Mouse (Mus musculus) liver, embryonic 15.5 days (tissue): Measurements from ENCODE around the gene Gsdma3. TPM values are rescaled to one million over a fixed set of nuclear protein-coding genes. Genes with fewer than 3 reads are reported as not detected.

Experiments used
- ATAC-seq: fragments of 200-750 bp; cut with Nextera tagmentation; 2 replicates; pipeline ENCODE4 v1.8.0; 2017; ENCODE audit warnings: moderate number of reproducible peaks, mild to moderate bottlenecking, moderate library complexity; ENCODE audit not compliant: insufficient read depth
- H3K27ac ChIP-seq: fragments of 300-500 bp; sonication (generic); replicated peaks from 2 replicates; pipeline ENCODE4 v1.5.1; 2015; ENCODE audit warnings: mild to moderate bottlenecking, inconsistent platforms
- H3K27me3 ChIP-seq: fragments of 300-500 bp; sonication (generic); 2 replicates; pipeline ENCODE4 v1.6.1; 2015; ENCODE audit warnings: mild to moderate bottlenecking, inconsistent platforms
- H3K36me3 ChIP-seq: fragments of 300-500 bp; sonication (generic); replicated peaks from 2 replicates; pipeline ENCODE4 v1.6.1; 2015; ENCODE audit warnings: moderate library complexity, mild to moderate bottlenecking, inconsistent platforms
- H3K4me1 ChIP-seq: fragments of 300-500 bp; sonication (generic); replicated peaks from 2 replicates; pipeline ENCODE4 v1.6.1; 2015; ENCODE audit warnings: inconsistent platforms
- H3K4me2 ChIP-seq: fragments of 300-500 bp; sonication (generic); 2 replicates; pipeline ENCODE4 v1.6.1; 2015; ENCODE audit warnings: moderate library complexity, mild to moderate bottlenecking, inconsistent platforms
- H3K4me3 ChIP-seq: fragments of 300-500 bp; sonication (generic); replicated peaks from 2 replicates; pipeline ENCODE4 v1.5.1; 2015; ENCODE audit warnings: mild to moderate bottlenecking, inconsistent platforms
- H3K9ac ChIP-seq: fragments of 300-500 bp; sonication (generic); 2 replicates; pipeline ENCODE4 v1.6.1; 2015; ENCODE audit warnings: moderate library complexity, mild to moderate bottlenecking, inconsistent platforms
- H3K9me3 ChIP-seq: fragments of 300-500 bp; sonication (generic); replicated peaks from 2 replicates; pipeline ENCODE4 v1.6.1; 2016; ENCODE audit warnings: inconsistent platforms
- WGBS: fragments of 180-500 bp; shearing (Covaris S2); methylation state at CpG from one replicate; pipeline ENCODE4 v1.1.7; 2015; ENCODE audit warnings: mixed read lengths; ENCODE audit not compliant: insufficient replicate concordance; 5-methylcytosine and 5-hydroxymethylcytosine counted together
- polyA plus RNA-seq: library from polyadenylated mRNA; unstranded; fragments of >200 nt; fragmentation: Nextera tagmentation; extraction: Ambion mirVana; gene quantifications from 2 replicates; pipeline ENCODE4 v1.2.1, GENCODE M21; 2015

Gsdma3 gene
- polyA plus RNA-seq, result not detected in 2 replicates

GRCm38 (mm10) chr11:98625611-98626410 lies at the start of gene Gsdma3, which contains the start of gene Gm12355:
TSS of gene Gsdma3 (plus strand) at chr11:98626360.
TSS of gene Gm12355 (minus strand) at chr11:98625661.
- Histone ChIP-seq H3K27ac (no peak within 1 kb of the TSS), H3K4me3 (no peak within 1 kb of the TSS), H3K9ac (no peak within 1 kb of the TSS), H3K36me3 (no peaks in the 10 kb centered on the region), H3K27me3 (peaks cover 8% of the 10 kb centered on the region; the same call in 1 of the 2 replicates), H3K4me2 (no peak within 1 kb of the TSS), H3K4me1 (no peaks in the 10 kb centered on the region), H3K9me3 (no peaks in the 10 kb centered on the region; the same call in 1 of the 2 replicates)
- 76% methylated on average over 10 of the region's 10 CpGs for WGBS
- no peak for ATAC-seq

DNA sequence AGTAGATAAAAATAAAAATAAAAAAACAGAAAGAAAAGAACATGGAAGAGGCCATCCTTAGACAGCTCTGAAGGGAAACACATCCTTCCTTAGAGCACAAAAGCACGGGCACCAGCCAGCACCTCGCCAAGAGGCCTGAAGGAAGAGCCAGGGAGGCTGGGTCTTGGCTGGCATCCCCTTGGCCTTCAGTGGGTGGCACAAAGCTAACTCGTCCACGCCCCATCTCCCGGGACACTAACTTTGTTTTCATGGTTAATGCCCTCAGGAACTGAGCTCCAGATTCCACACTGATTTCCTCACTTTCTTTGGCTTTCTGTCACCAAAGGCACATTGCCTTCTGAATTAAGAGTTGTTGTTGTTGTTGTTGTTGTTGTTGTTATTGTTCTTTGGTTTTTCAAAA lies 48.4 kb upstream of the Gsdma3 start:
- 88% methylated on average over 5 of the region's 5 CpGs for WGBS
- Histone ChIP-seq H3K4me3 (no peak overlapping the region), H3K4me2 (no peak overlapping the region), H3K9me3 (no peaks in the 10 kb centered on the region), H3K36me3 (peaks cover 7% of the 10 kb centered on the region; the same call in 1 of the 2 replicates), H3K27ac (0 out of 2 replicates have a peak overlapping the region, but pooled peaks have one; percentile 41), H3K4me1 (peaks cover 53% of the 10 kb centered on the region), H3K9ac (no peak overlapping the region), H3K27me3 (no peaks in the 10 kb centered on the region)
- ATAC-seq, result no peak

DNA sequence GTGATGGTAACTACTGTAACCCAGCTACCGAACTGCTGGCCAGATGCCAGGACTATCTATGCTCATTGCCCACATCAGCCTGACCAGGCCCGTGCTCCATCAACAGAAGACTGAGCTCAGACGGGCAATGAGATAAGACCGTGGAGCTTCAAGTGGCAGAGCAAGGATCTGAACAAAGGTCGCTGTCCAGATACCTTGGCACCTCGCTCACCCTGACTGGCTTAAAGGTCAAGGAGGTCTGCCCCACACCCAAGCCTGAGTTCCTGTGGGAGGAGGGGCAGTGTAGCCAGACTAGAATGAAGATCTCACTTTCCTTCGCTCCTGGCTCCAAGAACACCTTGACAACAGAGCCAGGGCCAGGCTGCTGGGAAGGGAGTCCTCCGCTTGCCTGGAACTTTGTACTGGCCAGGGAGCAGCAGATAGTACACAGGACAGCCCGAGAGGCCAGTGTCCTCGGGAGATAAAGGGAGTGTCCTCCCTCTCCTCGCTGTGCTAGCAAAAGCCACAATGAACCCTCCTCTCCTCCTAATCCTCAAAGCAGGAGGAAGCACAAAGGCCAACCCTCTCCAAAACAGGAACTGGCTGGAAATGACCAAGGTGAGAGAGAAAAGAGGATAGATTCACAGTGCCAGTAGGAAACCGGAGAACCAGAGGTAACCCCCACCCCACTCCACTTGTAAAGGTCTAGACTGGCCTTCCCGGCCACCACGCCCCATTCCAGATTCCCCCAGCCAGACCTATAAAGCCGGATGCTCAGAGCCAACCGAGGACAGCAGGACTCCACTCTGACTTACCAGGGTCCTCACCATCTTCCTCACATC lies 45.6 kb upstream of the Gsdma3 start:
- H3K9me3 ChIP-seq, result no peaks in the 10 kb centered on the region
- peaks cover 80% of the 10 kb centered on the region for H3K4me1 ChIP-seq
- WGBS, result 16% methylated on average over 16 of the region's 16 CpGs
- ATAC-seq, result peak; percentile 74
- H3K36me3 ChIP-seq, result peaks cover 18% of the 10 kb centered on the region
- peak overlapping the region; percentile 100 for H3K27ac ChIP-seq
- H3K4me3 ChIP-seq, result peak overlapping the region; percentile 71
- no peaks in the 10 kb centered on the region for H3K27me3 ChIP-seq
- peak overlapping the region; percentile 77 for H3K9ac ChIP-seq
- H3K4me2 ChIP-seq, result peak overlapping the region; percentile 84

DNA sequence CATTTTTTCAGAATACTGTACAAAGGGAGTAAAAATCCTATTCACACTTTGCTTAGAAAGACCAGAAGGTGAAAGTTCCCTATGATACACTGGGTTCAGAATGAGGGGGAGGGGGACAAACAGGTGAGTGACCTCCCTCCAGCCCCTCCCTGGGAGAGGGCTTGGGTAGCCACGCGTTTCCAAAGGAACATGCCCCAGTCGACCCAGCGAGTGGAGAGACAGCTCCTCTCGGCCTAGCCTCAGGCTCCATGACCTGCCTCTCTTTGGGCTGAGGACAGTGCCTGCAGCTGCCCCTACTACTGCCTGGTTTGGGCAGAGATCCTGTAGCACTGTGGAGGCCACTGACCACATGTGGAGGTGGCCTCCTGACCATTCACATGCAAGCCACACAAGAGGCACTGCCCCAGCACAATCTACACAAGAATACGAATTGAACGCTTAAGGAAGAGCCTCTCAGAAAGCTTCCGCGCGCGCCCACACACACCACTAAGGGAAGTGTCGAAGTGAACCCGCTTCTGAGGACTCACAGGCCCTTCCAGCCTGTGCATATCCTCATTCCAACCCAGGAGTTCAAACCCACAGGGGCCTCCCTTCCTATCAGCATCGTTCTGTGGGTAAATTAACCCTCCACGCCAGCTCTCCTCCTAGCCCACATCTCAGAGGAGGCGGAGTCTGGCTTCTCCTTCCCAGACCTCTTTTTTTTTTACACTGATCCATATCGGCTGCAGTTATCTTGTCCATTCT lies 44.7 kb upstream of the Gsdma3 start:
- no peaks in the 10 kb centered on the region for H3K9me3 ChIP-seq
- no peaks in the 10 kb centered on the region for H3K27me3 ChIP-seq
- H3K4me2 ChIP-seq, result peak overlapping the region; percentile 84
- peak overlapping the region; percentile 77 for H3K9ac ChIP-seq
- H3K36me3 ChIP-seq, result peaks cover 18% of the 10 kb centered on the region
- ATAC-seq, result 0 out of 2 replicates have a peak, but pooled peaks have one; percentile 1
- peak overlapping the region; percentile 100 for H3K27ac ChIP-seq
- H3K4me3 ChIP-seq, result peak overlapping the region; percentile 71
- WGBS, result 14% methylated on average over 17 of the region's 17 CpGs
- H3K4me1 ChIP-seq, result peaks cover 89% of the 10 kb centered on the region

DNA sequence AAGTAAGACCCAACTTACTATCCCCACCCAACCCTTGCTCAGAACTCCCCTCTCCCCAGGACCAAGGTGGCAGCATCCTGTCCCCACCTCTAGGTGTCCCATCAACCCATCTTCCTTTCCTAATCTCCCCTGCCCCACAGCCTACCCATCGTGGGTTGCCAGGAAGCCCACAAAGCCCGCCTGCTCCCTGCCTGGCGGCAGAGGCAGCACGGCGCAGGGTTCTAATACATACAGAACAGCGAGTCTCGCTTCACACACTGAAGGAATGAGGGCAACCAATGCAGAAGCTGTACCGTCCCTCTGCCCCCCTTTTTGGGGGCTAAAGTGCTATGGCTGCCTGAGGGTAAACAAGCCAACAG lies 44.2 kb upstream of the Gsdma3 start:
- WGBS, result 29% methylated on average over 8 of the region's 8 CpGs
- Histone ChIP-seq H3K36me3 (peaks cover 18% of the 10 kb centered on the region), H3K4me3 (peak overlapping the region; percentile 71), H3K4me2 (peak overlapping the region; percentile 84), H3K27ac (peak overlapping the region; percentile 100), H3K9me3 (no peaks in the 10 kb centered on the region), H3K27me3 (no peaks in the 10 kb centered on the region), H3K9ac (peak overlapping the region; percentile 77), H3K4me1 (peaks cover 89% of the 10 kb centered on the region)
- no peak for ATAC-seq

DNA sequence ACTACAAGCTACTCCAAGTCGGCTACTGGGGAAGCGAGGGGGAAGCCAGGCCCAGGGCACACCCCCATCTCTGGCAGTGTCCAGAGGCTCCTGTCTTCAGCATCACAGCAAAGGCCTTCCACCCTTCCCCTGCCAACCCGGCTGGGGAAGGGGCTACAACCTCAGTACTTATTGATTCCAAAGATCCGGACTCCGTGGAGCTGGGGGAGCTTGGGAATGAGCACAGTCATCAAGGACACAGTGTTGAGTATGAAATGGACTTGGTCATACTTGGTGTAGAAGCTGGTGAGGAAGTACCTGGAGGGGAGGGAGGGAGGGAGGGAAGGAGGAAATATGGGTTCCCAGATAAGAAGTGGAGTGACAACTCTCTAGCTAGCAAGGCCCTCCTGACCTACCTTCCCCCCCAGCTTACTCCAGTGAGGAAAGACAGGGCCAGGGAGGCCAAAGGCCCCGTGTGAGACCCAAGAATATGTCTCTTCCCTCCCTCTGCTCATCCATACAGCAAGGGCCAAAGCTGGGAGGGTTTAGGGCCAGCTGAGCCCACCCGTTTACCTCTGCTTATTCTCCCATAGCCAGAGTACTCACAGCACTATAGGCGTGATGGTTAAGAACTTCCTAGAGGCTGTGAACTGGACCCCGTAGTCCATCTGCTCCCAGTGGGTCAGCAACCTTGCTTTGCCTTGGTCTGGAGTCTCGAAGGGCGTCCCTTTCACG lies 43.5 kb upstream of the Gsdma3 start:
- no peaks in the 10 kb centered on the region for H3K9me3 ChIP-seq
- peak; percentile 75 for ATAC-seq
- H3K4me1 ChIP-seq, result peaks cover 94% of the 10 kb centered on the region
- H3K9ac ChIP-seq, result peak overlapping the region; percentile 77
- H3K36me3 ChIP-seq, result peaks cover 18% of the 10 kb centered on the region
- peak overlapping the region; percentile 71 for H3K4me3 ChIP-seq
- peak overlapping the region; percentile 84 for H3K4me2 ChIP-seq
- peak overlapping the region; percentile 100 for H3K27ac ChIP-seq
- H3K27me3 ChIP-seq, result no peaks in the 10 kb centered on the region
- WGBS, result 24% methylated on average over 12 of the region's 12 CpGs

DNA sequence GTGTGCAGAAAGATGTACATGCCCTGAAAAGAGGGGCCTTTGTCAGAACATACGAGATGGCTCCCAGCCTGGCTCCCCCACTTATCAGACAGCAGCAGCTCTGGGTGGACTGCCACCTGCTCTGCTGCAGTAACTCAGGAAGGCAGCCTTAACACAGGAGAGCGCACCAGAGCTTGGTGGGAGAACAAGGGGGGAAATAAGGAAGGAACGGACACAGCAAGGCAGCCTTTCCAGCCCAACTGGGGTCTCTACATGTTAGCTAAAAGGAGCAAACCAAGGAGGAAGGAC lies 43.0 kb upstream of the Gsdma3 start:
- Histone ChIP-seq H3K9me3 (no peaks in the 10 kb centered on the region), H3K4me2 (peak overlapping the region; percentile 84), H3K27me3 (no peaks in the 10 kb centered on the region), H3K36me3 (peaks cover 18% of the 10 kb centered on the region), H3K9ac (peak overlapping the region; percentile 77), H3K4me3 (peak overlapping the region; percentile 71), H3K27ac (peak overlapping the region; percentile 100), H3K4me1 (peaks cover 94% of the 10 kb centered on the region)
- 25% methylated on average over 3 of the region's 3 CpGs for WGBS
- peak; percentile 76 for ATAC-seq

- Histone ChIP-seq H3K9me3 (no peaks in the 10 kb centered on the region), H3K4me3 (peak overlapping the region; percentile 71), H3K9ac (peak overlapping the region; percentile 77), H3K27me3 (no peaks in the 10 kb centered on the region), H3K27ac (peak overlapping the region; percentile 100), H3K4me2 (peak overlapping the region; percentile 84), H3K36me3 (peaks cover 18% of the 10 kb centered on the region), H3K4me1 (peaks cover 94% of the 10 kb centered on the region)
- 18% methylated on average over 3 of the region's 3 CpGs for WGBS
- ATAC-seq, result peak; percentile 29
Measured at GRCm38 (mm10) chr11:98583571-98583970, 42.6 kb upstream of the Gsdma3 start.

DNA sequence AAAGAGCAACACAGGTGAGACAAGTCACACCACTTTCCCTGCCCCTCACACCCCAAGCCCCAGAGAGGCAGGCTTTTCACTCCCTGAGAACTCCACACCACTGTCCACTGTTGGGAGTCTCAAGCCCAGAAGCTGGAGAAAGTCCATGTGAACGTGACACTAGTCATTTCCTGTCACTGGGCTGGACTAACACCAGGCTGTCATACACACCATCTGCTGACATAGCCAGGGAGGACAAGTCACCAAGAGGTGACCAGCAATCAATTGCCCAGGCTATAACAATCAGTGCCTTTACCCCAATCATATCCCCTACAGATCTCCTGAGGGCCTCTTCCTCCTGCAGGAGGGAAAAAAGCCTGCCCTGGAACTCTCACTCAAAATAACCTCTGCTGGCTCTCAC lies 42.0 kb upstream of the Gsdma3 start:
- peak overlapping the region; percentile 71 for H3K4me3 ChIP-seq
- H3K4me1 ChIP-seq, result peaks cover 94% of the 10 kb centered on the region
- no peaks in the 10 kb centered on the region for H3K9me3 ChIP-seq
- H3K9ac ChIP-seq, result peak overlapping the region; percentile 77
- WGBS, result 17% methylated on average over 1 of the region's 1 CpGs
- no peak for ATAC-seq
- peak overlapping the region; percentile 100 for H3K27ac ChIP-seq
- H3K27me3 ChIP-seq, result no peaks in the 10 kb centered on the region
- H3K4me2 ChIP-seq, result peak overlapping the region; percentile 84
- H3K36me3 ChIP-seq, result peaks cover 18% of the 10 kb centered on the region

GRCm38 (mm10) chr11:98584629-98585177 lies 41.5 kb upstream of the Gsdma3 start:
- WGBS, result 74% methylated on average over 6 of the region's 6 CpGs
- Histone ChIP-seq H3K4me1 (peaks cover 94% of the 10 kb centered on the region), H3K27ac (peak overlapping the region; percentile 100), H3K9me3 (no peaks in the 10 kb centered on the region), H3K27me3 (no peaks in the 10 kb centered on the region), H3K4me3 (peak overlapping the region; percentile 71), H3K9ac (peak overlapping the region; percentile 77), H3K4me2 (peak overlapping the region; percentile 84), H3K36me3 (peaks cover 18% of the 10 kb centered on the region)
- no peak for ATAC-seq
